Mouse (Mus musculus) neural tube, embryonic 14.5 days (tissue): ENCODE results near the gene Nfia. TPM values are rescaled to one million over a fixed set of nuclear protein-coding genes. Genes with fewer than 3 reads are reported as not detected.

Experiments
- ATAC-seq: fragments of 200-750 bp; cut with Nextera tagmentation; 2 replicates; pipeline ENCODE4 v1.8.0; 2017; ENCODE audit warnings: low read depth, mild to moderate bottlenecking, moderate TSS enrichment, moderate library complexity
- H3K27ac ChIP-seq: fragments of 300-500 bp; sonication (generic); 2 replicates; pipeline ENCODE4 v1.5.1; 2014; ENCODE audit warnings: low read depth, mild to moderate bottlenecking, control low read depth, low read length, moderate library complexity, mixed read lengths
- H3K27me3 ChIP-seq: fragments of 300-500 bp; sonication (generic); 2 replicates; pipeline ENCODE4 v1.6.1; 2014; ENCODE audit warnings: low read length; ENCODE audit not compliant: control insufficient read depth, insufficient read depth
- H3K36me3 ChIP-seq: fragments of 300-500 bp; sonication (generic); 2 replicates; pipeline ENCODE4 v1.6.1; 2014; ENCODE audit warnings: low read length, mixed read lengths; ENCODE audit not compliant: control insufficient read depth, insufficient read depth
- H3K4me1 ChIP-seq: fragments of 300-500 bp; sonication (generic); 2 replicates; pipeline ENCODE4 v1.6.1; 2014; ENCODE audit warnings: low read length; ENCODE audit not compliant: control insufficient read depth, insufficient read depth
- H3K4me2 ChIP-seq: fragments of 300-500 bp; sonication (generic); 2 replicates; pipeline ENCODE4 v1.6.1; 2014; ENCODE audit warnings: mild to moderate bottlenecking, low read depth, low read length, control low read depth
- H3K4me3 ChIP-seq: fragments of 300-500 bp; sonication (generic); 2 replicates; pipeline ENCODE4 v1.5.1; 2014; ENCODE audit warnings: low read depth, low read length, control low read depth, mixed read lengths
- H3K9ac ChIP-seq: fragments of 300-500 bp; sonication (generic); replicated peaks from 2 replicates; pipeline ENCODE4 v1.6.1; 2014; ENCODE audit warnings: low read depth, mild to moderate bottlenecking, control low read depth, low read length, mixed read lengths
- H3K9me3 ChIP-seq: fragments of 300-500 bp; sonication (generic); 2 replicates; pipeline ENCODE4 v1.6.1; 2016; ENCODE audit warnings: low read length; ENCODE audit not compliant: control insufficient read depth
- WGBS: fragments of 180-500 bp; shearing (Covaris S2); extraction: QIAGEN DNeasy Blood & Tissue Kit; methylation state at CpG from one replicate; pipeline ENCODE4 v1.1.7; 2014; 5-methylcytosine and 5-hydroxymethylcytosine counted together
- polyA plus RNA-seq: library from polyadenylated mRNA; unstranded; fragments of >200 nt; fragmentation: Nextera tagmentation; extraction: Ambion mirVana; gene quantifications from 2 replicates; pipeline ENCODE4 v1.2.1, GENCODE M21; 2014

Gene Nfia
- polyA plus RNA-seq, 1 experiment from 2014 or later = 50.0 TPM

- ATAC-seq = no peak
- Histone ChIP-seq H3K9me3 (no peaks in the 10 kb centered on the region), H3K27me3 (no peaks in the 10 kb centered on the region; the same call in 1 of the 2 replicates), H3K27ac (peak overlapping the region; percentile 7; the same call in 1 of the 2 replicates), H3K9ac (no peak overlapping the region), H3K36me3 (no peaks in the 10 kb centered on the region), H3K4me2 (no peak overlapping the region), H3K4me1 (peaks cover 7% of the 10 kb centered on the region; the same call in 1 of the 2 replicates), H3K4me3 (no peak overlapping the region)
- WGBS = 45% methylated on average over 6 of the region's 6 CpGs
Measured at GRCm38 (mm10) chr4:97917568-97917967, 145.0 kb downstream of the Nfia start.

- no peaks in the 10 kb centered on the region for H3K9me3 ChIP-seq
- no peak for ATAC-seq
- 54% methylated on average over 3 of the region's 3 CpGs for WGBS
- H3K4me3 ChIP-seq = no peak overlapping the region
- no peaks in the 10 kb centered on the region for H3K36me3 ChIP-seq
- H3K9ac ChIP-seq = no peak overlapping the region
- no peaks in the 10 kb centered on the region; the same call in 1 of the 2 replicates for H3K27me3 ChIP-seq
- H3K4me2 ChIP-seq = no peak overlapping the region
- H3K27ac ChIP-seq = no peak overlapping the region
- H3K4me1 ChIP-seq = peaks cover 6% of the 10 kb centered on the region; the same call in 1 of the 2 replicates
Measured at GRCm38 (mm10) chr4:97918675-97919074, 146.1 kb downstream of the Nfia start.

DNA sequence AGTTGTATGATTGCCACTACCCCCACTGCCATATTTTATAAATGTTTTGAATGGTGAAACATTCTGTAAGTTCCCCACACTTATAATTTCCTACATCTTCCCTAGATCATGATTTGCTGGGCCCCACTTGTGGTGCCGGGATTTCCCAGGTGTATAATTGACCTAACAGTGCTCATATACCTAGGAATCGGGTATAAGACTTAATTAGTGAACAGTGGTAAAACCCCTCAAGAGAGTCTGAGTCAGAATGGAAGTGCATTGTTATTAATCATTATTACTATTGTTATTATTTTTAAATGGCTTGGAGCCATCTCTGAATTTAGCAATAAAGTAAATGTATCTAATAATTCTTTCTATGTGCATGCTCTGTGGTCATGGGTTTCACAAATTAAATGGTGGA lies 147.2 kb downstream of the Nfia start:
- Histone ChIP-seq H3K27me3 (no peaks in the 10 kb centered on the region; the same call in 1 of the 2 replicates), H3K27ac (no peak overlapping the region), H3K4me1 (peaks cover 6% of the 10 kb centered on the region; the same call in 1 of the 2 replicates), H3K4me2 (no peak overlapping the region), H3K9me3 (no peaks in the 10 kb centered on the region), H3K36me3 (no peaks in the 10 kb centered on the region), H3K4me3 (no peak overlapping the region), H3K9ac (no peak overlapping the region)
- ATAC-seq = no peak
- WGBS = 57% methylated on average over 2 of the region's 2 CpGs

- H3K36me3 ChIP-seq = no peaks in the 10 kb centered on the region
- ATAC-seq = no peak
- peaks cover 8% of the 10 kb centered on the region; the same call in 1 of the 2 replicates for H3K4me1 ChIP-seq
- WGBS = 51% methylated on average over 10 of the region's 10 CpGs
- H3K27ac ChIP-seq = peak overlapping the region; percentile 69
- H3K27me3 ChIP-seq = no peaks in the 10 kb centered on the region; the same call in 1 of the 2 replicates
- no peaks in the 10 kb centered on the region for H3K9me3 ChIP-seq
- H3K9ac ChIP-seq = no peak overlapping the region
- no peak overlapping the region; the same call in 1 of the 2 replicates for H3K4me2 ChIP-seq
- H3K4me3 ChIP-seq = no peak overlapping the region
Measured at GRCm38 (mm10) chr4:97920287-97921079, 147.9 kb downstream of the Nfia start.

DNA sequence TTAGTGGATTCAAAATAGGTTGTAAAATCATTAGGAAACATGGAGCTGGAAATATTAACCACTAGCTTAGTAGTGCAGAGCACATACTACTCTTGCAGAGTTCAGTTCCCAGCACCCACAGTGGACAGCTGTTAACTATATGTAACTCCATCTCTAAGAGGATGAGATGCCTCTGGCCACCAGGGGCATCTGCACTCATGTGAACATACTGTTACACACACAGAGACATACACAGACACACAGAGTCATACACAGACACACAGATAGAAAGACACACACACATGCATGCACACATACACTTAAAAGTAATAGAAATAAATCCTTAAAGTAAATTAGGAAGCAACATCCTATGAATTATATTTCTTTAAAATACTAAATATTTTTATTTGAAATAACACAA lies 149.1 kb downstream of the Nfia start:
- Histone ChIP-seq H3K4me3 (no peak overlapping the region), H3K4me2 (no peak overlapping the region), H3K9me3 (no peaks in the 10 kb centered on the region), H3K4me1 (peaks cover 16% of the 10 kb centered on the region; the same call in 1 of the 2 replicates), H3K36me3 (no peaks in the 10 kb centered on the region), H3K9ac (no peak overlapping the region), H3K27me3 (no peaks in the 10 kb centered on the region; the same call in 1 of the 2 replicates), H3K27ac (no peak overlapping the region)
- no peak for ATAC-seq

DNA sequence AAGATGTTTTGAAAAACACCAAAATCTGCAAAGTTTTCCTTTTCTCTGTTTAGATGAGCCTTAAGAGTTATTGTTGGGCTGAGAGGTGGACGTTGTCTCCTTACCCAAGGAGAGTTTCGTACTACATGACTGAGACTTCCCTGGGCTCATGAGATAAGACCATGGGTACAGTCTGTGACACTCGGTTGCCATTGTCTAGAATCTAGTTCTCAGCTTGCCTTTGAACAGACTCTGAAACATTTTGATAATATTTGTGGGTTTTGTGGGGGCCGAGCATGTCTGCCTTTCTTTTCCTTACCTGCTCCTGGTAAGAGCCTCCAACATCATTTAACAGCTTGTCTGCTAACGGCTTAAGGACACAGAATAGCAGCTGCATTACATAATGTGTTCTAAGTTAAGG lies 150.7 kb downstream of the Nfia start:
- 87% methylated on average over 5 of the region's 5 CpGs for WGBS
- Histone ChIP-seq H3K4me3 (no peak overlapping the region), H3K27me3 (no peaks in the 10 kb centered on the region; the same call in 1 of the 2 replicates), H3K4me2 (no peak overlapping the region), H3K27ac (no peak overlapping the region), H3K4me1 (peaks cover 17% of the 10 kb centered on the region; the same call in 1 of the 2 replicates), H3K36me3 (no peaks in the 10 kb centered on the region), H3K9me3 (no peaks in the 10 kb centered on the region), H3K9ac (no peak overlapping the region)
- no peak for ATAC-seq

DNA sequence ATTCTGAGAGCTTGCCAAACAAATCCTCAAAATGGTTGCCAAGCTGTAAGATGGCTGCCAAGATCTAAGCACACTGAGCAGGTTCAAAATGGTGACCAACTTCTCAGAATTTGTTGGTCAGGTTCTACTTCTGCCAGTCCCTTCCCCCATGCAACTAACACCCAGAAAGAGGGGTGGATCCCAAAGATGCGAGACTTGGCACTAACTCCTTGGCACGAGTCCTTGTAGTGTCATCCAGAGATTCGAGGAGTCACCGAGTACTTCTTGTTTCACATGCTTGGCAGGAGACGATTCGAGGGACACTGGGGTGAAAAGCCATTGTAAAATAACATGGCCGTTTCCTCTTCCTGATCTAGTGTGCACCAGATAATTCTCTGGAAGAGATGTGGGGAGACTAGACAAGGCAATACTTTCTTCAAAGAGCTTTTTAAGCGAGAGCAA lies 151.4 kb downstream of the Nfia start:
- no peak overlapping the region for H3K4me2 ChIP-seq

DNA sequence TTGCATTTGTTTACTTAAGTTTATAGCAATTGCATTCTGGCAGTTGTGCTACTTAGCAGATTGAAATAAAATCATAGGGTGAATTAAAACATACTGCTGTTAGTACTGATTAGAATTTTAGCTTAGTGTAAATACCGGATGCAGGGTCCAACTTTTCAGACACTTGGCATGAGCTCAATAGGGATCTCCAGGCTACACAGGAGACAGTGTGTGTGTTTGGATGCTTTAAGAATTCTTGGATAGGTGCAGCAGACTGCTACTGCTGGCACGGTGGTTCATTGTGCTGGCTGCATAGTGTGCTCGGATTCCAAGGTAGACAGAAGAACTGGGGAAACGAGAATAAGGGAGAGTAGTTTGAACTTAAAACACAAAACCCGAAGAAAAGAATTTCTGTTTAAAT lies 151.9 kb downstream of the Nfia start:
- H3K9me3 ChIP-seq = no peaks in the 10 kb centered on the region
- H3K9ac ChIP-seq = no peak overlapping the region
- no peaks in the 10 kb centered on the region for H3K36me3 ChIP-seq
- H3K4me2 ChIP-seq = no peak overlapping the region
- no peak for ATAC-seq
- WGBS = 68% methylated on average over 5 of the region's 5 CpGs
- H3K27ac ChIP-seq = no peak overlapping the region
- H3K27me3 ChIP-seq = no peaks in the 10 kb centered on the region
- H3K4me1 ChIP-seq = peaks cover 17% of the 10 kb centered on the region; the same call in 1 of the 2 replicates
- no peak overlapping the region for H3K4me3 ChIP-seq

More for the DNA sequence above, 151.4 kb downstream of the Nfia start:
- Histone ChIP-seq H3K36me3 (no peaks in the 10 kb centered on the region), H3K9me3 (no peaks in the 10 kb centered on the region), H3K9ac (no peak overlapping the region), H3K27me3 (no peaks in the 10 kb centered on the region; the same call in 1 of the 2 replicates), H3K4me1 (peaks cover 17% of the 10 kb centered on the region; the same call in 1 of the 2 replicates), H3K4me3 (no peak overlapping the region), H3K27ac (no peak overlapping the region)
- no peak for ATAC-seq
- 65% methylated on average over 8 of the region's 8 CpGs for WGBS

DNA sequence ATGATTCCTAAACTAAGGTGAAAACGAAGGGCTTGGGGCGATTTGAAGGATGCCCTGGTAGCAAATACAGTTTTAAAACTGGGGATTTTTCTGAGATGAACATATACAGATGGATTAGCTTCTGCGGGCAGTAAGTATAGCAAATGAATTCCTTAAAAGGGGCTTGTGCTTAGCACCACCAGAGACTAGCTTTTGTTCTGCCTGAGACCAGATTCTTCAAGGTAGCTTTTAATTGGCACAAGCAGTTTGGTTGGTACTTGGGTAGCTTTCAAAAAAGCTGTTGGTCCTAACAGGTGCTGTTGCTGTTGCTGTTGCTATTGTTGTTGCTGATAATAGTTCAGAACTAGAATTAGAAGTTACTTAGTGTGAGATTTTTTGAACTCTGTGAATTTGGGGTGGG lies 152.3 kb downstream of the Nfia start:
- WGBS = 88% methylated on average over 3 of the region's 3 CpGs
- no peaks in the 10 kb centered on the region for H3K27me3 ChIP-seq
- no peak overlapping the region for H3K4me3 ChIP-seq
- H3K4me2 ChIP-seq = no peak overlapping the region
- peaks cover 17% of the 10 kb centered on the region; the same call in 1 of the 2 replicates for H3K4me1 ChIP-seq
- H3K27ac ChIP-seq = no peak overlapping the region
- H3K36me3 ChIP-seq = no peaks in the 10 kb centered on the region
- H3K9ac ChIP-seq = no peak overlapping the region
- no peaks in the 10 kb centered on the region for H3K9me3 ChIP-seq
- ATAC-seq = no peak
